In genomic region chr14:118009541-118009940, GRCm38 (mm10) we compare ENCODE assay signal across 24 mouse cellular contexts.
"Had no signal": no experiment of that assay in that cellular context is flagged by ENCODE, and none has a peak within 500 bp of the region (broad histone marks: within the 10 kb centered on the region; RNA-seq: fewer than 3 reads in every experiment).

No protein-coding gene starts in this region.

- H3K4me2 ChIP-seq: heart, embryonic 11.5 days; heart, embryonic 13.5 days; heart, embryonic 15.5 days; hindbrain, embryonic 13.5 days; hindbrain, embryonic 15.5 days; kidney, embryonic 15.5 days; limb, embryonic 13.5 days; limb, embryonic 15.5 days; liver, embryonic 11.5 days had no signal

- H3K36me3 ChIP-seq: heart, embryonic 13.5 days; heart, embryonic 15.5 days; hindbrain, embryonic 13.5 days; hindbrain, embryonic 15.5 days; kidney, embryonic 15.5 days; limb, embryonic 13.5 days; limb, embryonic 15.5 days had no signal

- H3K27me3 ChIP-seq: hindbrain, embryonic 15.5 days; limb, embryonic 15.5 days had no signal

- DNase-seq: gastrocnemius, postnatal 14 days; gastrocnemius, postnatal 36 days; heart, adult 18-20 months; heart, postnatal 36 days; kidney, adult 11 months; kidney, adult 2 months; kidney, adult 9 months; kidney, postnatal 14 days; kidney, postnatal 36 days; layer of hippocampus, adult 9-11 months; layer of hippocampus, postnatal 36 days had no signal

- H3K4me1 ChIP-seq: heart, embryonic 13.5 days; heart, embryonic 15.5 days; hindbrain, embryonic 13.5 days; hindbrain, embryonic 15.5 days; kidney, embryonic 15.5 days; limb, embryonic 13.5 days; limb, embryonic 15.5 days had no signal

- ATAC-seq: hindbrain, postnatal 0 days; intestine, embryonic 16.5 days had no signal

- H3K4me3 ChIP-seq: heart, embryonic 13.5 days; heart, embryonic 15.5 days; hindbrain, embryonic 13.5 days; hindbrain, embryonic 15.5 days; kidney, embryonic 15.5 days; left cerebral cortex, adult 2 months; limb, embryonic 13.5 days; limb, embryonic 15.5 days had no signal

- H3K9me3 ChIP-seq: heart, embryonic 13.5 days; heart, embryonic 15.5 days; hindbrain, embryonic 13.5 days; hindbrain, embryonic 15.5 days; kidney, embryonic 15.5 days; limb, embryonic 13.5 days; limb, embryonic 15.5 days had no signal

- H3K9ac ChIP-seq: heart, embryonic 13.5 days; heart, embryonic 15.5 days; hindbrain, embryonic 13.5 days; hindbrain, embryonic 15.5 days; kidney, embryonic 15.5 days; limb, embryonic 13.5 days; limb, embryonic 15.5 days had no signal

- H3K27ac ChIP-seq: heart, embryonic 13.5 days; heart, embryonic 15.5 days; hindbrain, embryonic 13.5 days; hindbrain, embryonic 15.5 days; hindbrain, postnatal 0 days; kidney, embryonic 15.5 days; kidney, postnatal 0 days; left cerebral cortex, adult 2 months; limb, embryonic 13.5 days; limb, embryonic 15.5 days had no signal
